Mouse (Mus musculus) liver, embryonic 14.5 days (tissue): ENCODE measurements around the gene Plekha1. TPM values are rescaled to one million over a fixed set of nuclear protein-coding genes. Genes with fewer than 3 reads are reported as not detected.

ENCODE experiments used
- ATAC-seq: fragments of 200-750 bp; cut with Nextera tagmentation; 2 replicates; pipeline ENCODE4 v1.8.0; 2017; ENCODE audit warnings: moderate number of reproducible peaks, mild to moderate bottlenecking, moderate library complexity; ENCODE audit not compliant: insufficient read depth
- DNase-seq, 3 experiments: peaks; one replicate each; pipeline ENCODE4 v3.0.0-alpha.2; 2012 to 2013; ENCODE audit warnings: low read depth in 3 of 3, low spot score in 3 of 3
- H3K27ac ChIP-seq: fragments of 300-500 bp; sonication (generic); 2 replicates; pipeline ENCODE4 v1.5.1; 2014; ENCODE audit warnings: moderate library complexity, mild to moderate bottlenecking, control low read depth, inconsistent platforms
- H3K27me3 ChIP-seq: fragments of 300-500 bp; sonication (generic); 2 replicates; pipeline ENCODE4 v1.6.1; 2014; ENCODE audit warnings: mild to moderate bottlenecking, low read length, moderate library complexity; ENCODE audit not compliant: control insufficient read depth, insufficient read depth
- H3K36me3 ChIP-seq: fragments of 300-500 bp; sonication (generic); replicated peaks from 2 replicates; pipeline ENCODE4 v1.6.1; 2014; ENCODE audit warnings: low read depth; ENCODE audit not compliant: control insufficient read depth, insufficient read depth
- H3K4me1 ChIP-seq, 2 experiments: fragments of 200-500 bp in 1 of 2; fragments of 300-500 bp in 1 of 2; sonication (generic) in 1 of 2; replicated peaks; 2 replicates each; pipeline ENCODE4 v1.6.1; 2012 to 2014; ENCODE audit warnings: antibody characterized with exemption in 1 of 2, inconsistent platforms in 1 of 2, low read length in 1 of 2; ENCODE audit not compliant: control insufficient read depth in 2 of 2, insufficient read depth in 2 of 2
- H3K4me2 ChIP-seq: fragments of 300-500 bp; sonication (generic); 2 replicates; pipeline ENCODE4 v1.6.1; 2014; ENCODE audit warnings: low read depth, mild to moderate bottlenecking, control low read depth, moderate library complexity
- H3K4me3 ChIP-seq, 2 experiments: fragments of 200-500 bp in 1 of 2; fragments of 300-500 bp in 1 of 2; sonication (generic) in 1 of 2; 2 replicates each; pipeline ENCODE4 v1.5.1; 2012 to 2014; ENCODE audit warnings: low read depth in 2 of 2, low read length in 2 of 2, mild to moderate bottlenecking in 2 of 2, control low read depth in 1 of 2, inconsistent platforms in 1 of 2, moderate library complexity in 1 of 2; ENCODE audit not compliant: insufficient read depth in 1 of 2
- H3K9ac ChIP-seq: fragments of 300-500 bp; sonication (generic); replicated peaks from 2 replicates; pipeline ENCODE4 v1.6.1; 2014; ENCODE audit warnings: mild to moderate bottlenecking, control low read depth, moderate library complexity
- H3K9me3 ChIP-seq: fragments of 300-500 bp; sonication (generic); 2 replicates; pipeline ENCODE4 v1.6.1; 2016; ENCODE audit warnings: low read length, mixed read lengths; ENCODE audit not compliant: control insufficient read depth
- CTCF ChIP-seq: IDR thresholded peaks from 2 replicates; pipeline ENCODE4 v1.5.1; 2016; ENCODE audit warnings: antibody characterized with exemption, low read depth, control low read depth
- EP300 ChIP-seq: IDR thresholded peaks from 2 replicates; pipeline ENCODE4 v1.6.1; 2016; ENCODE audit warnings: antibody characterized with exemption, low read depth
- WGBS: fragments of 180-500 bp; shearing (Covaris S2); extraction: QIAGEN DNeasy Blood & Tissue Kit; methylation state at CpG from one replicate; pipeline ENCODE4 v1.1.7; 2014; ENCODE audit not compliant: insufficient replicate concordance; 5-methylcytosine and 5-hydroxymethylcytosine counted together
- microRNA-seq: library from miRNA; unstranded; fragments of <30 nt; microRNA quantifications from one replicate; pipeline ENCODE4, GENCODE M21; 2016
- polyA plus RNA-seq, 2 experiments: library from polyadenylated mRNA; depleted of rRNA in 1 of 2; stranded (reverse) in 1 of 2; unstranded in 1 of 2; fragments of >200 nt; fragmentation: Nextera tagmentation in 1 of 2; extraction: Ambion mirVana in 1 of 2; gene quantifications; 2 replicates each; pipeline versions ENCODE4 v1.2.1 to v1.2.3; 2012 to 2014

Gene Plekha1
- polyA plus RNA-seq, 2 experiments, result 5.0 to 7.1 TPM

DNA sequence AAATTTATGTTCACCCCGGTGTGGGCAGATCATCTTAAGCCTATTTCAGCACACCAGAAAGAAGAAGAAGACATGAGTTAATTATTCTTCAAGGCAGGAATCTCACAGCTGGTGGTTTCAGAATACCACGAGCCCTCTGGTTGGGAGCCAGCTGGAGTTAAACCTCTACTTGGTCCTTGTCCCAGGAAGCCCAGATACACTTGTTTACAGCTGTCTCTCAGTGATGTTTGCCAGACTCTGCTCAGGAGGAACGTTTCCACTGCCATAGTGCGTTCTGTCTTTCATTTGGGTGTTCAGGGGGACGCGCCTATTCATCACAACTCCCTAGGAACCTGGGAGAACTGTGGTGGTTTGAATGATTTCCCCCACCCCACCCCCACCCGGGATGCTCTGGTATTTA, 94.3 kb downstream of the Plekha1 start:
- no peaks in the 10 kb centered on the region for H3K9me3 ChIP-seq
- no peak overlapping the region for H3K4me2 ChIP-seq
- TF ChIP-seq CTCF (no peak), EP300 (no peak)
- no peaks in the 10 kb centered on the region for H3K4me1 ChIP-seq
- H3K4me3 ChIP-seq, result no peak overlapping the region
- no peak overlapping the region for H3K9ac ChIP-seq
- 20% methylated on average over 7 of the region's 7 CpGs for WGBS
- no peaks in the 10 kb centered on the region for H3K27me3 ChIP-seq
- H3K27ac ChIP-seq, result no peak overlapping the region
- H3K36me3 ChIP-seq, result no peaks in the 10 kb centered on the region
- ATAC-seq (no peak), DNase-seq (no peak)

DNA sequence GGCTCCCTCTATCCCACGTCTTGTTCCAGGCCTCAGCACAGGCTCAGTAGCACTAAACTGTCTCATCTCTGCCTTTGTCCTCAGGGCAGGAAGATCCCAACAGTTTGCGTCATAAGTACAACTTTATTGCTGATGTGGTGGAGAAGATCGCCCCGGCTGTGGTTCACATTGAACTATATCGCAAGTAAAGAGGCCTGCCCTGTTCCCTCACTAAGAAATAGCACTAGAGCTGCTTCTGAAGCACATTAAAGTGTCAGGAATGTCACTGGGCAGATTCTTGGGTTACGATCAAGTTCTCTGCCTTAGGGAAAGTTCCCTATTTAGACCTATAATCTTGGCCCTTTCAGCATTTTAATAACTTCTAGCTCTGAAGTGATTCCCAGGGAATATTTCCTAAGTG, 95.9 kb downstream of the Plekha1 start:
- no peaks in the 10 kb centered on the region for H3K36me3 ChIP-seq
- WGBS, result 74% methylated on average over 6 of the region's 6 CpGs
- no peak overlapping the region for H3K27ac ChIP-seq
- ATAC-seq (no peak), DNase-seq (no peak)
- no peaks in the 10 kb centered on the region for H3K9me3 ChIP-seq
- no peak overlapping the region for H3K4me2 ChIP-seq
- no peaks in the 10 kb centered on the region for H3K27me3 ChIP-seq
- H3K9ac ChIP-seq, result no peak overlapping the region
- H3K4me1 ChIP-seq, result 0 out of 4 replicates have a peak, but pooled peaks cover 0 to 1% of the 10 kb centered on the region in 2 experiments
- no peak overlapping the region for H3K4me3 ChIP-seq
- TF ChIP-seq CTCF, result no peak
- TF ChIP-seq EP300, result no peak

Small RNAs within 50 kb of the gene (microRNA-seq; reads per million reads assigned to microRNA genes)
- gene Mir7061, result not detected

Other genes with a start within 250 kb of the Plekha1 start
- gene Btbd16, start 91.7 kb upstream of the Plekha1 start, polyA plus RNA-seq (2012; rRNA removed), result 0.02 TPM in 1 of 2 replicates, not detected in the other
- 0.05 TPM in 1 of 2 replicates, not detected in the other for gene Btbd16, start 91.7 kb upstream of the Plekha1 start, polyA plus RNA-seq (2014; fragmentation: Nextera tagmentation; extraction: Ambion mirVana)
- gene Htra1, start 70.4 kb downstream of the Plekha1 start, polyA plus RNA-seq (2012; rRNA removed), result 0.12 and 0.30 TPM in 2 replicates
- 0.17 and 0.25 TPM in 2 replicates for gene Htra1, start 70.4 kb downstream of the Plekha1 start, polyA plus RNA-seq (2014; fragmentation: Nextera tagmentation; extraction: Ambion mirVana)
- not detected in 2 replicates for gene Dmbt1, start 166.3 kb downstream of the Plekha1 start, polyA plus RNA-seq (2012; rRNA removed)
- gene Dmbt1, start 166.3 kb downstream of the Plekha1 start, polyA plus RNA-seq (2014; fragmentation: Nextera tagmentation; extraction: Ambion mirVana), result not detected in 2 replicates